Mouse (Mus musculus): ENCODE data around the gene Echdc2. TPM values are rescaled to one million over a fixed set of nuclear protein-coding genes. Genes with fewer than 3 reads are reported as not detected.

Gene Echdc2
- polyA plus RNA-seq, 1 experiment from 2014 or later = 19.2 TPM

DNA sequence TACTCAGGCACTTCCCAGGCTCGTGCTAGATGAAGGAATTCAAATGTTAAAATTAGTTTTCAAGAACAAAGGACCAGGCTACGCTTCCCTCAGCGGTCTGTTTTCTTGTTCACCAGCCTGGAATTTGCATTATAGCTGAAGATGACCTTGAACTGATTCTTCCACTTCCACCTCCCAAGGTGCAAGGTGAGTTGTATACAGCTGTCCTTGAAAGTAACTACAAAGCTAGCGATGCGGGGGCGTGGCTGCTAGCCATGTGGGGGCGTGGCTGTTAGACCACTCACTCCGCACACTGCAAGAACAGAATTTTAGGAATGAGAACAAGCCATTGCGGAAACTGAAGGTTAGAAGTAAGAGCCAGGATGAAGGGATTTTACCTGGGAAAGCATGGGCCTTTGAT, 53.8 kb downstream of the Echdc2 start:
- peaks cover 50% of the 10 kb centered on the region for H3K27me3 ChIP-seq (ENCODE audit: insufficient read depth, poor library complexity, severe bottlenecking)
- H3K4me1 ChIP-seq = peaks cover 16% of the 10 kb centered on the region
- H3K9me3 ChIP-seq = no peaks in the 10 kb centered on the region
- no peaks in the 10 kb centered on the region for H3K36me3 ChIP-seq
- no peak overlapping the region for H3K27ac ChIP-seq
- H3K4me3 ChIP-seq = peak overlapping the region; percentile 35
- DNase-seq (ENCODE audit: low spot score) = no peak
- WGBS = 5% methylated on average over 9 of the region's 9 CpGs

DNA sequence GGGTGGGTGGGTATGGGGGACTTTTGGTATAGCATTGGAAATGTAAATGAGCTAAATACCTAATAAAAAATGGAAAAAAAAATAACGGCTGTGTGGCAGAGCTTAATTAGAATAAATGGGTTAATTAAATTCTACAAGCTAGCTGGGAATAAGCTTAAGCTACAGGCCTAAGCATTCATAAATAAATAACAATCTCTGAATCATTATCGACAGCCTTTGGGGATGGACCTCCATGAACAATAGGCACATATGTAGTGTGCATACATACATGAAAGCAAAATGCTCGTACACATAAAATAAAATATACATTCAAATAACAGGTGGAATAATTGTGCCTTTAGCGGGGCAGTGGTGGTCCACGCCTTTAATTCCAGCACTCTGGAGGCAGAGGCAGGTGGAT, 57.3 kb downstream of the Echdc2 start:
- Histone ChIP-seq H3K4me1 (peaks cover 12% of the 10 kb centered on the region), H3K36me3 (no peaks in the 10 kb centered on the region), H3K9me3 (no peaks in the 10 kb centered on the region), H3K27ac (no peak overlapping the region), H3K4me3 (no peak overlapping the region), H3K27me3 (ENCODE audit: insufficient read depth, poor library complexity, severe bottlenecking) (peaks cover 29% of the 10 kb centered on the region)
- WGBS = 83% methylated on average over 5 of the region's 5 CpGs
- no peak for DNase-seq (ENCODE audit: low spot score)

DNA sequence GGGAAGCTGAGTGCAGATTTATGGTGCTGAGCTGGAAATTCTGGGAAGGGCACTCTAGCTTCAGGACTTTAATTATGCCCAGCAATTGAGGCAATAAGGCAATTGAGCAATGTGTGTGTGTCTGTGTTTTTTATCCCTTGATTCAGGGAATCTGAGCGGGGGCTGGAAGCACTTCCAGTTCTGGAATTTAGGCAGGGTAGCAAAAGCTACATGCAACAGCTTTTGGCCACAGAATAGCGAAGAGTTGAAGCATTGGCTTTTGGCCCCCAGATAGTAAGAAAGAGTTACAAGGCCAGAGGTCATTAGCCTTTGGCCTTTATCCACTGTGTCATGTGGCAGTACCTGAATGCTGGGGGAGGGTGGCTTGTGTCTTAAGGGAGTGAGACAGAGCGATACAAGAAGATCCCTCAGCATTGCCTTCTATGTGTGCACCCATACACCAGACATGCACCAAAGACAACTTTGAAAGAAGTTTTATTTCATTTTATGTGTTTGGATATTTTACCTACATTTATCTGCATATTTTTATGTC, 60.2 kb downstream of the Echdc2 start:
- no peak overlapping the region for H3K27ac ChIP-seq
- no peak overlapping the region for H3K4me3 ChIP-seq
- H3K27me3 ChIP-seq (ENCODE audit: insufficient read depth, poor library complexity, severe bottlenecking) = peaks cover 1% of the 10 kb centered on the region; the same call in 1 of the 2 replicates
- H3K36me3 ChIP-seq = no peaks in the 10 kb centered on the region
- WGBS = 72% methylated on average over 3 of the region's 3 CpGs
- no peak for DNase-seq (ENCODE audit: low spot score)
- H3K4me1 ChIP-seq = no peaks in the 10 kb centered on the region
- no peaks in the 10 kb centered on the region for H3K9me3 ChIP-seq

Other genes with a start within 250 kb of the Echdc2 start
- gene Cpt2, start 241.8 kb upstream of the Echdc2 start, polyA plus RNA-seq (2016; fragmentation: Nextera tagmentation; extraction: Ambion mirVana) = 50.6 and 67.0 TPM in 2 replicates
- not detected in 2 replicates for gene Slc1a7, start 197.1 kb upstream of the Echdc2 start, polyA plus RNA-seq (2016; fragmentation: Nextera tagmentation; extraction: Ambion mirVana)
- 0.21 and 0.48 TPM in 2 replicates for gene Podn, start 69.0 kb upstream of the Echdc2 start, polyA plus RNA-seq (2016; fragmentation: Nextera tagmentation; extraction: Ambion mirVana)
- 179 and 191 TPM in 2 replicates for gene Scp2, start 20.4 kb upstream of the Echdc2 start, polyA plus RNA-seq (2016; fragmentation: Nextera tagmentation; extraction: Ambion mirVana)
- gene Zyg11a, start 52.6 kb downstream of the Echdc2 start, polyA plus RNA-seq (2016; fragmentation: Nextera tagmentation; extraction: Ambion mirVana) = not detected in 2 replicates
- 7.8 and 9.9 TPM in 2 replicates for gene Zyg11b, start 135.7 kb downstream of the Echdc2 start, polyA plus RNA-seq (2016; fragmentation: Nextera tagmentation; extraction: Ambion mirVana)
- gene Coa7, start 162.7 kb downstream of the Echdc2 start, polyA plus RNA-seq (2016; fragmentation: Nextera tagmentation; extraction: Ambion mirVana) = 58.4 and 61.1 TPM in 2 replicates
- 3.0 and 3.5 TPM in 2 replicates for gene Shisal2a, start 217.9 kb downstream of the Echdc2 start, polyA plus RNA-seq (2016; fragmentation: Nextera tagmentation; extraction: Ambion mirVana)
- 54.3 and 58.8 TPM in 2 replicates for gene Gpx7, start 241.5 kb downstream of the Echdc2 start, polyA plus RNA-seq (2016; fragmentation: Nextera tagmentation; extraction: Ambion mirVana)